Mouse (Mus musculus): ENCODE measurements around the gene Rnf222. TPM values are rescaled to one million over a fixed set of nuclear protein-coding genes. Genes with fewer than 3 reads are reported as not detected.

The Rnf222 gene
- polyA plus RNA-seq (2015; fragmentation: Nextera tagmentation; extraction: Ambion mirVana) = 0.06 and 0.11 TPM in 2 replicates

GRCm38 (mm10) chr11:68888253-68888652 lies at the start of gene Rnf222:
Rnf222 (plus strand) TSS chr11:68888553.

DNA sequence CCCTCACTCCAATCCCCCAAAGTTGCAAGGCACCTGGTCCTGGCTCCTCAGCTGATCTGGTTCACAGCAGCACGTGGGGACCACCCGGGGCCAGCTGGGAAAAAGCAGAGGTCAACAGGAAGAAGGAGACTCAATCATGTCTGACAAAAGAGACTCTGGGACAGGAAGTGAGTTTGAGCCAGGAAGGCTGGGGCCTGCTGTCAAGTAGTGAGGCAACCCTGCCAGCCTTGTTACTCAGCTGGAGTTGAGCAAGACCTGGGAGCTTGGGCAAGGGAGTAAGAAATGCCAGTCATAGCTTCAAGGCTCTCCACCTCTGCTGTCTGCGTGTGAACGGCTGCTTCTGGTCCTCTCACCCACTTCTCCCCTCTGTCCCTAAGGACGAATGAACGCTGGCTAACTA lies 16.6 kb upstream of the Rnf222 start, which contains the start of gene Ndel1:
TSS of gene Ndel1 (minus strand) at position 111 of the 400 bp plus-strand sequence.

GRCm38 (mm10) chr11:68901351-68902046 lies 13.1 kb downstream of the Rnf222 start, which contains the start of gene Rpl26:
Rpl26 (plus strand) TSS chr11:68901583.

DNA sequence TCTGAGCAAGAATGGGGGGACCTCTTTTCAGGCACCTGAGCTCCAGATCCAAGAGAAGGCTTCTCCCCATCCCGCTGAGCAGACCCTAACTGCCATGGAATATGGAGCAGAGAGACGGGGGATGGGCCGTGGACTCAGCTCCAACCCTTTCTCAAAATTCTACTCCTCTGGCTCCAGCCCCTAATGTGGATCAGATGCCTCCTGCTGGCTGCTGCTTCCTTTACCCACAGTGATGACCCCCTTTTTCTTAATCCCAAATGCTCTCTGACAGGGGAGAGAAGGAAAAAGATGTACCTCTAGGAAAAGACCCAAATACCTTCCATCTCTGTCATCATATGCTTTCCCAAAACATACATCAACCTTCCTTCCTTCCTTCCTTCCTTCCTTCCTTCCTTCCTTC lies 38.6 kb downstream of the Rnf222 start, which contains the start of gene Odf4:
TSS of gene Odf4 (minus strand) at position 101 of the 400 bp plus-strand sequence.

Other genes starting within 250 kb of the Rnf222 start
- 40.0 and 42.0 TPM in 2 replicates for gene Myh10, start 197.0 kb upstream of the Rnf222 start, polyA plus RNA-seq (2015; fragmentation: Nextera tagmentation; extraction: Ambion mirVana)
- 42.3 and 50.9 TPM in 2 replicates for gene Ndel1, start 16.7 kb upstream of the Rnf222 start, polyA plus RNA-seq (2015; fragmentation: Nextera tagmentation; extraction: Ambion mirVana)
- 915 and 947 TPM in 2 replicates for gene Rpl26, start 13.0 kb downstream of the Rnf222 start, polyA plus RNA-seq (2015; fragmentation: Nextera tagmentation; extraction: Ambion mirVana)
- not detected in 2 replicates for gene Odf4, start 38.5 kb downstream of the Rnf222 start, polyA plus RNA-seq (2015; fragmentation: Nextera tagmentation; extraction: Ambion mirVana)
- 3.7 and 4.0 TPM in 2 replicates for gene Arhgef15, start 68.9 kb downstream of the Rnf222 start, polyA plus RNA-seq (2015; fragmentation: Nextera tagmentation; extraction: Ambion mirVana)
- 0.77 and 1.0 TPM in 2 replicates for gene Slc25a35, start 79.6 kb downstream of the Rnf222 start, polyA plus RNA-seq (2015; fragmentation: Nextera tagmentation; extraction: Ambion mirVana)
- gene Rangrf, start 86.6 kb downstream of the Rnf222 start, polyA plus RNA-seq (2015; fragmentation: Nextera tagmentation; extraction: Ambion mirVana) = 45.0 and 45.7 TPM in 2 replicates
- gene Pfas, start 119.9 kb downstream of the Rnf222 start, polyA plus RNA-seq (2015; fragmentation: Nextera tagmentation; extraction: Ambion mirVana) = 36.9 and 37.1 TPM in 2 replicates
- 20.3 and 21.5 TPM in 2 replicates for gene Ctc1, start 127.4 kb downstream of the Rnf222 start, polyA plus RNA-seq (2015; fragmentation: Nextera tagmentation; extraction: Ambion mirVana)
- 120 and 126 TPM in 2 replicates for gene Aurkb, start 157.1 kb downstream of the Rnf222 start, polyA plus RNA-seq (2015; fragmentation: Nextera tagmentation; extraction: Ambion mirVana)
- gene Borcs6, start 171.2 kb downstream of the Rnf222 start, polyA plus RNA-seq (2015; fragmentation: Nextera tagmentation; extraction: Ambion mirVana) = 8.3 and 9.8 TPM in 2 replicates
- 39.0 and 47.7 TPM in 2 replicates for gene Tmem107, start 182.3 kb downstream of the Rnf222 start, polyA plus RNA-seq (2015; fragmentation: Nextera tagmentation; extraction: Ambion mirVana)
- 29.9 and 31.7 TPM in 2 replicates for gene Vamp2, start 199.9 kb downstream of the Rnf222 start, polyA plus RNA-seq (2015; fragmentation: Nextera tagmentation; extraction: Ambion mirVana)
- 4.2 and 7.6 TPM in 2 replicates for gene Per1, start 206.7 kb downstream of the Rnf222 start, polyA plus RNA-seq (2015; fragmentation: Nextera tagmentation; extraction: Ambion mirVana)
- gene Hes7, start 231.9 kb downstream of the Rnf222 start, polyA plus RNA-seq (2015; fragmentation: Nextera tagmentation; extraction: Ambion mirVana) = 0.22 and 0.32 TPM in 2 replicates
- gene 9130213A22Rik, start 234.0 kb downstream of the Rnf222 start, polyA plus RNA-seq (2015; fragmentation: Nextera tagmentation; extraction: Ambion mirVana) = 0.07 and 0.32 TPM in 2 replicates
- 0.25 and 0.79 TPM in 2 replicates for gene Aloxe3, start 237.3 kb downstream of the Rnf222 start, polyA plus RNA-seq (2015; fragmentation: Nextera tagmentation; extraction: Ambion mirVana)